Mouse (Mus musculus) small intestine, adult 2 months (tissue): Measurements from ENCODE around the gene Rras.

Experiments used
- CTCF ChIP-seq: fragments of 200-500 bp; IDR thresholded peaks from 2 replicates; pipeline ENCODE4 v1.5.1; 2012; ENCODE audit warnings: low read depth, mild to moderate bottlenecking, control low read depth, inconsistent platforms, low read length, moderate library complexity, mixed read lengths; ENCODE audit not compliant: insufficient replicate concordance, insufficient read length; ENCODE audit errors: extremely low read depth
- POLR2A ChIP-seq: fragments of 200-500 bp; IDR thresholded peaks from 2 replicates; pipeline ENCODE4 v1.6.1; 2012; ENCODE audit warnings: low read depth, mild to moderate bottlenecking, control low read depth, inconsistent platforms, low read length, moderate library complexity

- TF ChIP-seq CTCF, result no peak
- TF ChIP-seq POLR2A, result peak; percentile 62; the same call in 1 of the 2 replicates
Observed at GRCm38 (mm10) chr7:44986192-44986878, 31.4 kb upstream of the Rras start, which contains the start of gene Prmt1.
